Mouse (Mus musculus) cerebellum, adult 2 months (tissue): ENCODE results near the gene Ppfibp2.

ENCODE experiments used
- CTCF ChIP-seq: fragments of 200-500 bp; IDR thresholded peaks from 2 replicates; pipeline ENCODE4 v1.5.1; 2011; ENCODE audit warnings: low read depth, mild to moderate bottlenecking, control low read depth, low read length, moderate library complexity, borderline replicate concordance; ENCODE audit not compliant: insufficient read depth
- POLR2A ChIP-seq: fragments of 200-500 bp; IDR thresholded peaks from 2 replicates; pipeline ENCODE4 v1.6.1; 2011; ENCODE audit warnings: low read length, control low read depth, borderline replicate concordance; ENCODE audit not compliant: insufficient read depth

GRCm38 (mm10) chr7:107661843-107662281 lies 66.9 kb downstream of the Ppfibp2 start:
- TF ChIP-seq POLR2A (no peak), CTCF (no peak)
